Mouse (Mus musculus): ENCODE data around the gene Setd1a. TPM values are rescaled to one million over a fixed set of nuclear protein-coding genes. Genes with fewer than 3 reads are reported as not detected.
"Not testable (repeated sequence)": the region's sequence is repeated elsewhere in the genome, so short reads cannot be mapped to it uniquely, and the experiment has no call there.

The Setd1a gene
- polyA plus RNA-seq, 1 experiment from 2014 or later, result 6.2 TPM

DNA sequence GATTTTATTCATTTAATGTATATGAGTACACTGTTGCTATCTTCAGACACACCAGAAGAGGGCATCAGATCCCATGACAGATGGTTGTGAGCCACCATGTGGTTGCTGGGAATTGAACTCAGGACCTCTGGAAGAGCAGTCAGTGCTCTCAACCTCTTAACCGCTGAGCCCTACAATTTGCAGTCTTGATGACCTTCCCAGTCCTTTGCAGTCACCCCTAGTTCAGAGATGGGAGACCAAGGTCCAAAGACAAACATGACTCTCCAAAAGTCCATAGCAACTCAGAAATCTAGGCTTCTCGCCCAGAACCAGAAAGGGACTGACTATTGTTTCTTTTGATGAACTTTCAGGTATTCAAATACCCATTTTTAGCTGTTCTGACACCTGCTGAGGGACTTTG lies 63.6 kb downstream of the Setd1a start:
- not testable (repeated sequence) for H3K4me3 ChIP-seq (ENCODE audit: low read length); H3K9ac ChIP-seq (ENCODE audit: low read depth, low read length); H3K27me3 ChIP-seq (replicated peaks; ENCODE audit: control insufficient read depth, insufficient read depth, low read length); H3K9me3 ChIP-seq (ENCODE audit: control insufficient read depth, low read length); H3K4me2 ChIP-seq (ENCODE audit: low read depth, low read length); H3K36me3 ChIP-seq (ENCODE audit: control insufficient read depth, insufficient read depth, low read length); H3K27ac ChIP-seq (ENCODE audit: low read length); ATAC-seq
- WGBS, result 79% methylated on average over 2 of the region's 2 CpGs
- H3K4me1 ChIP-seq (ENCODE audit: control insufficient read depth, insufficient read depth, low read length), result peaks cover 10% of the 10 kb centered on the region

- peak overlapping the region; percentile 75 for H3K4me3 ChIP-seq (ENCODE audit: low read length)
- WGBS, result 3% methylated on average over 15 of the region's 15 CpGs
- ATAC-seq, result peak; percentile 19
These were observed 64.4 kb downstream of the Setd1a start for GRCm38 (mm10) chr7:127840886-127841285.

DNA sequence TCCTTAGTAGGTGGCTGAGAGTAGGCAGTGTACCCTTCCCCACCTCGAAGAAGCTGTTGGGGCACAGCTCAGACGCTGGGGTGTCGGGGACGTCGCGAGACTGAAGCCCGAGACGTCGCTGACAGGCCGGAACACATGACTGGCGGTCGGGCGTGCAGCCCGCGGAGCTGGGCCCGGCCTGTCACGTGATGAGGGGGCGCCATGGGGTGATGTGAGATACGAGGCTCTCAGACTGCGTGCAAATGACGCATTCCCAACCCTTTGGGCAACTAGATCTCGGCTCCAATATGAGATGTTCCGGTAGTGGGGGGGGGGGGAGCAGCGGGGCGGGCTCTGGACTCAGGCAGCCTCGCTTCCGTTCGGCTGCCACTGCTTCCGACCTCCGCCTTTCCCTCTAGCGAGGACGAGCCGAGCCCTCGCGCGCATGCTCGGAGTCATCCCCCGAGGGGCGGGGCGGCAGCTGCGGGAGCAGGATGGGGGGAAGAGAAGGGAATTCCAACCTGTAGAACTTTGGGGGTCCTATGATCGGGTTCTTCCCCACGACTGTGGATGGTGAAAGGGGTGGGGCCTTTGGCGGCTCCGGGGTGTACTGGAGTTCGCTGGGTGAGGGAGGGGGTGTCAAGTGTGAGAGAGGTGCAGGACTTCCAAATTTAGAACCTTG lies 65.0 kb downstream of the Setd1a start:
- peak; percentile 91 for ATAC-seq
- peak overlapping the region; percentile 75 for H3K4me3 ChIP-seq (ENCODE audit: low read length)
- WGBS, result under 1% methylated on average over 44 of the region's 46 CpGs

More at GRCm38 (mm10) chr7:127840886-127841285, 64.4 kb downstream of the Setd1a start:
- H3K9me3 ChIP-seq (ENCODE audit: control insufficient read depth, low read length), result no peaks in the 10 kb centered on the region
- H3K4me2 ChIP-seq (ENCODE audit: low read depth, low read length), result peak overlapping the region; percentile 79
- H3K9ac ChIP-seq (ENCODE audit: low read depth, low read length), result peak overlapping the region; percentile 88
- peaks cover 2% of the 10 kb centered on the region; the same call in 1 of the 2 replicates for H3K36me3 ChIP-seq (ENCODE audit: control insufficient read depth, insufficient read depth, low read length)
- H3K4me1 ChIP-seq (ENCODE audit: control insufficient read depth, insufficient read depth, low read length), result peaks cover 10% of the 10 kb centered on the region
- peak overlapping the region; percentile 94 for H3K27ac ChIP-seq (ENCODE audit: low read length)
- no peaks in the 10 kb centered on the region for H3K27me3 ChIP-seq (replicated peaks; ENCODE audit: control insufficient read depth, insufficient read depth, low read length)

DNA sequence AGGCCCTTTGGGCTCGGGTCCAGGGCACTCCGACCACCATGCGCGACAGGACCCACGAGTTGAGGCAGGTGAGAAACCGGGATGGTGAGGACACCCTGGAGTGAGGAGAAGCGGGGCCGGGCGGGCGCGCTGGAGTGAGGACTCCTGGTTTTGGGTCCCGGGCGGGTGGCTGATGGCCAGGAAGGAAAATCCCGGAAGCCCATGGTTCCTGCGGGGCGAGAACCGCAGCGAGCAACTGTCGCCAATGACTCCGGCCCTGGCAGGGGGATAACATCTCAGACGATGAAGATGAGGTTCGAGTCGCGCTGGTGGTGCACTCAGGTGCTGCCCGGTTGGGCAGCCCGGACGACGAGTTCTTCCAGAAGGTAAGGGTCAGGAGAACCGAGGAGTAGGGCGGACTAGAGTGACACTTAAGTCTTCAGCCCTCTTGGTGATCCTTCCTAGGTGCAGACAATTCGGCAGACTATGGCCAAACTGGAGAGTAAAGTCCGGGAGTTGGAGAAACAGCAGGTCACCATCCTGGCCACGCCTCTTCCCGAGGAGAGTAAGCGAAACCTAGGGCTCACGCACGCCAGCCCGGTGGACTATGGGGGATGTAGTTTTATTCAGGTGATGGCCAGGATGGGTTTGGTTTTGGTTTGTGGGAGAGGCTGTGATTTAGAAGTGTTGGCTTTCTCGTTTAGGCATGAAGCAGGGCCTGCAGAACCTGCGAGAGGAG lies 65.7 kb downstream of the Setd1a start:
- Histone ChIP-seq H3K27me3 (replicated peaks; ENCODE audit: control insufficient read depth, insufficient read depth, low read length) (no peaks in the 10 kb centered on the region), H3K9me3 (ENCODE audit: control insufficient read depth, low read length) (no peaks in the 10 kb centered on the region), H3K9ac (ENCODE audit: low read depth, low read length) (peak overlapping the region; percentile 88), H3K4me2 (ENCODE audit: low read depth, low read length) (peak overlapping the region; percentile 79), H3K4me3 (ENCODE audit: low read length) (peak overlapping the region; percentile 75), H3K4me1 (ENCODE audit: control insufficient read depth, insufficient read depth, low read length) (peaks cover 10% of the 10 kb centered on the region), H3K27ac (ENCODE audit: low read length) (peak overlapping the region; percentile 94), H3K36me3 (ENCODE audit: control insufficient read depth, insufficient read depth, low read length) (peaks cover 9% of the 10 kb centered on the region; the same call in 1 of the 2 replicates)
- peak; percentile 79 for ATAC-seq
- under 1% methylated on average over 35 of the region's 40 CpGs for WGBS

More for the DNA sequence above, 65.0 kb downstream of the Setd1a start:
- Histone ChIP-seq H3K27ac (ENCODE audit: low read length) (peak overlapping the region; percentile 94), H3K9me3 (ENCODE audit: control insufficient read depth, low read length) (no peaks in the 10 kb centered on the region), H3K4me1 (ENCODE audit: control insufficient read depth, insufficient read depth, low read length) (peaks cover 10% of the 10 kb centered on the region), H3K36me3 (ENCODE audit: control insufficient read depth, insufficient read depth, low read length) (peaks cover 2% of the 10 kb centered on the region; the same call in 1 of the 2 replicates), H3K4me2 (ENCODE audit: low read depth, low read length) (peak overlapping the region; percentile 79), H3K9ac (ENCODE audit: low read depth, low read length) (peak overlapping the region; percentile 88), H3K27me3 (replicated peaks; ENCODE audit: control insufficient read depth, insufficient read depth, low read length) (no peaks in the 10 kb centered on the region)

Other genes starting within 250 kb of the Setd1a start
- 5.1 and 7.7 TPM in 2 replicates for gene Tmem265, start 215.3 kb upstream of the Setd1a start, polyA plus RNA-seq (2015; fragmentation: Nextera tagmentation; extraction: Ambion mirVana)
- gene Phkg2, start 203.3 kb upstream of the Setd1a start, polyA plus RNA-seq (2015; fragmentation: Nextera tagmentation; extraction: Ambion mirVana), result 35.7 and 37.7 TPM in 2 replicates
- 4.8 and 5.2 TPM in 2 replicates for gene Ccdc189, start 188.1 kb upstream of the Setd1a start, polyA plus RNA-seq (2015; fragmentation: Nextera tagmentation; extraction: Ambion mirVana)
- 34.3 and 35.2 TPM in 2 replicates for gene Rnf40, start 187.9 kb upstream of the Setd1a start, polyA plus RNA-seq (2015; fragmentation: Nextera tagmentation; extraction: Ambion mirVana)
- gene Zfp629, start 160.9 kb upstream of the Setd1a start, polyA plus RNA-seq (2015; fragmentation: Nextera tagmentation; extraction: Ambion mirVana), result 7.9 and 8.5 TPM in 2 replicates
- 24.9 and 34.5 TPM in 2 replicates for gene Bcl7c, start 67.7 kb upstream of the Setd1a start, polyA plus RNA-seq (2015; fragmentation: Nextera tagmentation; extraction: Ambion mirVana)
- 5.2 and 6.5 TPM in 2 replicates for gene Ctf1, start 63.9 kb upstream of the Setd1a start, polyA plus RNA-seq (2015; fragmentation: Nextera tagmentation; extraction: Ambion mirVana)
- 0.07 and 0.12 TPM in 2 replicates for gene Ctf2, start 44.5 kb upstream of the Setd1a start, polyA plus RNA-seq (2015; fragmentation: Nextera tagmentation; extraction: Ambion mirVana)
- 1.9 and 2.4 TPM in 2 replicates for gene Fbxl19, start 32.1 kb upstream of the Setd1a start, polyA plus RNA-seq (2015; fragmentation: Nextera tagmentation; extraction: Ambion mirVana)
- 24.6 and 24.9 TPM in 2 replicates for gene Orai3, start 6.9 kb upstream of the Setd1a start, polyA plus RNA-seq (2015; fragmentation: Nextera tagmentation; extraction: Ambion mirVana)
- not detected in 2 replicates for gene Gm49388, start 8.9 kb downstream of the Setd1a start, polyA plus RNA-seq (2015; fragmentation: Nextera tagmentation; extraction: Ambion mirVana)
- 37.6 and 38.4 TPM in 2 replicates for gene Hsd3b7, start 23.9 kb downstream of the Setd1a start, polyA plus RNA-seq (2015; fragmentation: Nextera tagmentation; extraction: Ambion mirVana)
- gene Stx4a, start 47.6 kb downstream of the Setd1a start, polyA plus RNA-seq (2015; fragmentation: Nextera tagmentation; extraction: Ambion mirVana), result 44.7 and 47.5 TPM in 2 replicates
- 1.7 and 2.0 TPM in 2 replicates for gene Stx1b, start 47.9 kb downstream of the Setd1a start, polyA plus RNA-seq (2015; fragmentation: Nextera tagmentation; extraction: Ambion mirVana)
- gene Zfp646, start 99.6 kb downstream of the Setd1a start, polyA plus RNA-seq (2015; fragmentation: Nextera tagmentation; extraction: Ambion mirVana), result 7.2 and 8.9 TPM in 2 replicates
- gene Zfp668, start 100.2 kb downstream of the Setd1a start, polyA plus RNA-seq (2015; fragmentation: Nextera tagmentation; extraction: Ambion mirVana), result 11.6 and 14.6 TPM in 2 replicates
- gene Prss53, start 114.3 kb downstream of the Setd1a start, polyA plus RNA-seq (2015; fragmentation: Nextera tagmentation; extraction: Ambion mirVana), result 2.6 and 4.0 TPM in 2 replicates
- not detected in 2 replicates for gene Gm21974, start 118.8 kb downstream of the Setd1a start, polyA plus RNA-seq (2015; fragmentation: Nextera tagmentation; extraction: Ambion mirVana)
- 260 and 261 TPM in 2 replicates for gene Vkorc1, start 118.9 kb downstream of the Setd1a start, polyA plus RNA-seq (2015; fragmentation: Nextera tagmentation; extraction: Ambion mirVana)
- gene Bckdk, start 127.4 kb downstream of the Setd1a start, polyA plus RNA-seq (2015; fragmentation: Nextera tagmentation; extraction: Ambion mirVana), result 184 and 198 TPM in 2 replicates
- 27.3 and 29.2 TPM in 2 replicates for gene Kat8, start 135.8 kb downstream of the Setd1a start, polyA plus RNA-seq (2015; fragmentation: Nextera tagmentation; extraction: Ambion mirVana)
- gene Prss8, start 153.4 kb downstream of the Setd1a start, polyA plus RNA-seq (2015; fragmentation: Nextera tagmentation; extraction: Ambion mirVana), result 82.2 and 90.8 TPM in 2 replicates
- gene Prss36, start 170.1 kb downstream of the Setd1a start, polyA plus RNA-seq (2015; fragmentation: Nextera tagmentation; extraction: Ambion mirVana), result 9.6 and 10.3 TPM in 2 replicates
- gene Fus, start 190.8 kb downstream of the Setd1a start, polyA plus RNA-seq (2015; fragmentation: Nextera tagmentation; extraction: Ambion mirVana), result 204 and 215 TPM in 2 replicates
- gene Pycard, start 217.2 kb downstream of the Setd1a start, polyA plus RNA-seq (2015; fragmentation: Nextera tagmentation; extraction: Ambion mirVana), result 623 and 626 TPM in 2 replicates
- 0.38 and 0.60 TPM in 2 replicates for gene Trim72, start 227.3 kb downstream of the Setd1a start, polyA plus RNA-seq (2015; fragmentation: Nextera tagmentation; extraction: Ambion mirVana)